Mouse (Mus musculus) midbrain, embryonic 12.5 days (tissue): ENCODE measurements around the gene Aph1b. TPM values are rescaled to one million over a fixed set of nuclear protein-coding genes. Genes with fewer than 3 reads are reported as not detected.
"Not testable (repeated sequence)": the region's sequence is repeated elsewhere in the genome, so short reads cannot be mapped to it uniquely, and the experiment has no call there.

ENCODE experiments used
- ATAC-seq: fragments of 200-750 bp; cut with Nextera tagmentation; 2 replicates; pipeline ENCODE4 v1.8.0; 2017; ENCODE audit warnings: low read depth, moderate TSS enrichment, moderate library complexity; ENCODE audit not compliant: low FRiP score
- H3K27ac ChIP-seq: fragments of 300-500 bp; sonication (generic); replicated peaks from 2 replicates; pipeline ENCODE4 v1.5.1; 2016; ENCODE audit warnings: mild to moderate bottlenecking
- H3K27me3 ChIP-seq: fragments of 300-500 bp; sonication (generic); 2 replicates; pipeline ENCODE4 v1.6.1; 2016; ENCODE audit warnings: mild to moderate bottlenecking
- H3K36me3 ChIP-seq: fragments of 300-500 bp; sonication (generic); 2 replicates; pipeline ENCODE4 v1.6.1; 2016
- H3K4me1 ChIP-seq: fragments of 300-500 bp; sonication (generic); 2 replicates; pipeline ENCODE4 v1.6.1; 2016
- H3K4me2 ChIP-seq: fragments of 300-500 bp; sonication (generic); replicated peaks from 2 replicates; pipeline ENCODE4 v1.6.1; 2016; ENCODE audit warnings: mild to moderate bottlenecking, moderate library complexity
- H3K4me3 ChIP-seq: fragments of 300-500 bp; sonication (generic); 2 replicates; pipeline ENCODE4 v1.5.1; 2016; ENCODE audit warnings: mild to moderate bottlenecking
- H3K9ac ChIP-seq: fragments of 300-500 bp; sonication (generic); replicated peaks from 2 replicates; pipeline ENCODE4 v1.6.1; 2016; ENCODE audit warnings: mild to moderate bottlenecking, moderate library complexity
- H3K9me3 ChIP-seq: fragments of 300-500 bp; sonication (generic); 2 replicates; pipeline ENCODE4 v1.6.1; 2016; ENCODE audit warnings: mild to moderate bottlenecking
- WGBS: fragments of 180-500 bp; shearing (Covaris S2); methylation state at CpG from one replicate; pipeline ENCODE4 v1.1.7; 2016; 5-methylcytosine and 5-hydroxymethylcytosine counted together
- polyA plus RNA-seq: library from polyadenylated mRNA; unstranded; fragments of >200 nt; fragmentation: Nextera tagmentation; extraction: Ambion mirVana; gene quantifications from 2 replicates; pipeline ENCODE4 v1.2.1, GENCODE M21; 2016

Aph1b gene
- polyA plus RNA-seq, 1 experiment from 2014 or later = 19.8 TPM

- Histone ChIP-seq H3K9ac (peak overlapping the region; percentile 78), H3K4me2 (peak overlapping the region; percentile 76), H3K4me1 (peaks cover 6% of the 10 kb centered on the region), H3K27me3 (no peaks in the 10 kb centered on the region), H3K9me3 (no peaks in the 10 kb centered on the region), H3K4me3 (peak overlapping the region; percentile 66), H3K27ac (peak overlapping the region; percentile 87), H3K36me3 (peaks cover 4% of the 10 kb centered on the region)
- peak; percentile 75 for ATAC-seq
- 1% methylated on average over 43 of the region's 43 CpGs for WGBS
Measured at GRCm38 (mm10) chr9:66794629-66795463, 444 bp downstream of the Aph1b start.

GRCm38 (mm10) chr9:66787821-66788220 is 7.5 kb downstream of the Aph1b start:
- no peak overlapping the region for H3K4me3 ChIP-seq
- 10% methylated on average over 2 of the region's 2 CpGs for WGBS
- peaks cover 14% of the 10 kb centered on the region for H3K36me3 ChIP-seq
- no peak for ATAC-seq
- no peaks in the 10 kb centered on the region for H3K9me3 ChIP-seq
- no peaks in the 10 kb centered on the region for H3K27me3 ChIP-seq
- no peak overlapping the region for H3K9ac ChIP-seq
- no peaks in the 10 kb centered on the region for H3K4me1 ChIP-seq
- no peak overlapping the region for H3K4me2 ChIP-seq
- no peak overlapping the region for H3K27ac ChIP-seq

GRCm38 (mm10) chr9:66784552-66784951 is 10.7 kb downstream of the Aph1b start:
- 57% methylated on average over 2 of the region's 3 CpGs for WGBS

GRCm38 (mm10) chr9:66770701-66771100 is 24.6 kb downstream of the Aph1b start:
- H3K4me3 ChIP-seq = no peak overlapping the region
- no peaks in the 10 kb centered on the region for H3K27me3 ChIP-seq
- H3K36me3 ChIP-seq = no peaks in the 10 kb centered on the region
- no peak for ATAC-seq
- no peaks in the 10 kb centered on the region for H3K4me1 ChIP-seq
- no peak overlapping the region for H3K27ac ChIP-seq
- H3K9ac ChIP-seq = no peak overlapping the region
- no peaks in the 10 kb centered on the region for H3K9me3 ChIP-seq
- no peak overlapping the region for H3K4me2 ChIP-seq

More at GRCm38 (mm10) chr9:66784552-66784951, 10.7 kb downstream of the Aph1b start:
- H3K27me3 ChIP-seq, H3K36me3 ChIP-seq, H3K27ac ChIP-seq, H3K9me3 ChIP-seq, ATAC-seq, H3K9ac ChIP-seq, H3K4me1 ChIP-seq, H3K4me2 ChIP-seq, H3K4me3 ChIP-seq: not testable (repeated sequence)

GRCm38 (mm10) chr9:66769275-66769674 is 26.0 kb downstream of the Aph1b start:
- Histone ChIP-seq H3K4me1 (no peaks in the 10 kb centered on the region), H3K4me3 (no peak overlapping the region), H3K27me3 (no peaks in the 10 kb centered on the region), H3K9ac (no peak overlapping the region), H3K9me3 (no peaks in the 10 kb centered on the region), H3K36me3 (no peaks in the 10 kb centered on the region), H3K4me2 (no peak overlapping the region), H3K27ac (no peak overlapping the region)
- 87% methylated on average over 3 of the region's 3 CpGs for WGBS
- ATAC-seq = no peak

- Histone ChIP-seq H3K27ac (no peak overlapping the region), H3K4me3 (no peak overlapping the region), H3K9me3 (no peaks in the 10 kb centered on the region), H3K27me3 (no peaks in the 10 kb centered on the region), H3K36me3 (no peaks in the 10 kb centered on the region), H3K4me1 (no peaks in the 10 kb centered on the region), H3K9ac (no peak overlapping the region), H3K4me2 (no peak overlapping the region)
- WGBS = 100% methylated on average over 1 of the region's 1 CpGs
- ATAC-seq = no peak
Measured at GRCm38 (mm10) chr9:66768721-66769120, 26.6 kb downstream of the Aph1b start.

- Histone ChIP-seq H3K4me3 (no peak overlapping the region), H3K4me2 (no peak overlapping the region), H3K36me3 (no peaks in the 10 kb centered on the region), H3K27me3 (no peaks in the 10 kb centered on the region), H3K9me3 (no peaks in the 10 kb centered on the region), H3K27ac (no peak overlapping the region), H3K9ac (no peak overlapping the region), H3K4me1 (no peaks in the 10 kb centered on the region)
- 71% methylated on average over 1 of the region's 1 CpGs for WGBS
- ATAC-seq = no peak
Measured at GRCm38 (mm10) chr9:66760991-66761390, 34.3 kb downstream of the Aph1b start.

GRCm38 (mm10) chr9:66752849-66753248 is 42.4 kb downstream of the Aph1b start:
- no peak overlapping the region for H3K4me3 ChIP-seq
- no peak overlapping the region for H3K9ac ChIP-seq
- H3K4me2 ChIP-seq = no peak overlapping the region
- no peak overlapping the region for H3K27ac ChIP-seq
- H3K27me3 ChIP-seq = no peaks in the 10 kb centered on the region
- H3K9me3 ChIP-seq = no peaks in the 10 kb centered on the region
- H3K4me1 ChIP-seq = no peaks in the 10 kb centered on the region
- 81% methylated on average over 6 of the region's 6 CpGs for WGBS
- no peak for ATAC-seq
- no peaks in the 10 kb centered on the region for H3K36me3 ChIP-seq

GRCm38 (mm10) chr9:66748390-66748789 is 46.9 kb downstream of the Aph1b start:
- H3K27me3 ChIP-seq = no peaks in the 10 kb centered on the region
- no peaks in the 10 kb centered on the region for H3K9me3 ChIP-seq
- no peaks in the 10 kb centered on the region for H3K36me3 ChIP-seq
- WGBS = 94% methylated on average over 15 of the region's 15 CpGs
- H3K4me3 ChIP-seq = no peak overlapping the region
- H3K4me1 ChIP-seq = no peaks in the 10 kb centered on the region
- H3K9ac ChIP-seq = no peak overlapping the region
- ATAC-seq = no peak
- H3K4me2 ChIP-seq = no peak overlapping the region
- H3K27ac ChIP-seq = no peak overlapping the region

GRCm38 (mm10) chr9:66744531-66744930 is 50.8 kb downstream of the Aph1b start:
- no peak for ATAC-seq
- Histone ChIP-seq H3K4me3 (no peak overlapping the region), H3K27ac (no peak overlapping the region), H3K9ac (no peak overlapping the region), H3K4me1 (no peaks in the 10 kb centered on the region), H3K9me3 (no peaks in the 10 kb centered on the region), H3K36me3 (no peaks in the 10 kb centered on the region), H3K27me3 (no peaks in the 10 kb centered on the region), H3K4me2 (no peak overlapping the region)
- 77% methylated on average over 2 of the region's 2 CpGs for WGBS

GRCm38 (mm10) chr9:66739516-66739915 is 55.8 kb downstream of the Aph1b start:
- no peak overlapping the region for H3K9ac ChIP-seq
- 87% methylated on average over 7 of the region's 7 CpGs for WGBS
- H3K27me3 ChIP-seq = 0 out of 2 replicates have a peak, but pooled peaks cover under 1% of the 10 kb centered on the region
- no peaks in the 10 kb centered on the region for H3K36me3 ChIP-seq
- no peaks in the 10 kb centered on the region for H3K4me1 ChIP-seq
- H3K27ac ChIP-seq = no peak overlapping the region
- ATAC-seq = no peak
- H3K9me3 ChIP-seq = no peaks in the 10 kb centered on the region
- H3K4me3 ChIP-seq = no peak overlapping the region
- H3K4me2 ChIP-seq = no peak overlapping the region

GRCm38 (mm10) chr9:66736551-66736950 is 58.7 kb downstream of the Aph1b start:
- 0 out of 2 replicates have a peak, but pooled peaks cover 3% of the 10 kb centered on the region for H3K27me3 ChIP-seq
- no peaks in the 10 kb centered on the region for H3K9me3 ChIP-seq
- H3K9ac ChIP-seq = no peak overlapping the region
- 98% methylated on average over 2 of the region's 2 CpGs for WGBS
- no peak overlapping the region for H3K4me2 ChIP-seq
- no peaks in the 10 kb centered on the region for H3K36me3 ChIP-seq
- no peak overlapping the region for H3K4me3 ChIP-seq
- H3K4me1 ChIP-seq = no peaks in the 10 kb centered on the region
- no peak for ATAC-seq
- H3K27ac ChIP-seq = no peak overlapping the region
